Mouse (Mus musculus) spleen, adult 2 months (tissue): ENCODE data around the gene Pdxk. TPM values are rescaled to one million over a fixed set of nuclear protein-coding genes. Genes with fewer than 3 reads are reported as not detected.
"Not testable (repeated sequence)": the region's sequence is repeated elsewhere in the genome, so short reads cannot be mapped to it uniquely, and the experiment has no call there.

Experiments
- DNase-seq, 2 experiments: peaks; one replicate each; pipeline versions ENCODE4 v3.0.0 to v3.0.0-alpha.2; 2012 to 2021; ENCODE audit warnings: low spot score in 2 of 2, low read depth in 1 of 2
- H3K27ac ChIP-seq: fragments of 200-500 bp; 2 replicates; pipeline ENCODE4 v1.5.1; 2012; ENCODE audit warnings: low read length, inconsistent platforms; ENCODE audit not compliant: insufficient read depth
- H3K27me3 ChIP-seq: fragments of 200-500 bp; 2 replicates; pipeline ENCODE4 v1.6.1; 2012; ENCODE audit warnings: mild to moderate bottlenecking, moderate library complexity, low read length, inconsistent platforms; ENCODE audit not compliant: control insufficient read depth, insufficient read depth
- H3K36me3 ChIP-seq: fragments of 200-500 bp; 2 replicates; pipeline ENCODE4 v1.6.1; 2012; ENCODE audit warnings: mild to moderate bottlenecking, low read length, inconsistent platforms; ENCODE audit not compliant: control insufficient read depth, insufficient read depth
- H3K4me1 ChIP-seq: fragments of 200-500 bp; 2 replicates; pipeline ENCODE4 v1.6.1; 2011; ENCODE audit warnings: inconsistent platforms; ENCODE audit not compliant: control insufficient read depth, insufficient read depth, insufficient read length
- H3K4me3 ChIP-seq: fragments of 200-500 bp; 2 replicates; pipeline ENCODE4 v1.5.1; 2011; ENCODE audit warnings: mild to moderate bottlenecking, inconsistent platforms; ENCODE audit not compliant: insufficient read depth, insufficient read length; ENCODE audit errors: extremely low read depth
- CTCF ChIP-seq: fragments of 200-500 bp; IDR thresholded peaks from 2 replicates; pipeline ENCODE4 v1.5.1; 2011; ENCODE audit warnings: mild to moderate bottlenecking, inconsistent platforms; ENCODE audit not compliant: insufficient read depth, insufficient read length, insufficient replicate concordance; ENCODE audit errors: extremely low read depth
- POLR2A ChIP-seq: fragments of 200-500 bp; IDR thresholded peaks from 2 replicates; pipeline ENCODE4 v1.6.1; 2011; ENCODE audit warnings: low read depth, low read length, inconsistent platforms
- WGBS: fragments of 180-500 bp; shearing (Covaris S2); methylation state at CpG from one replicate; pipeline ENCODE4 v1.1.7; 2018; 5-methylcytosine and 5-hydroxymethylcytosine counted together
- polyA plus RNA-seq: library from polyadenylated mRNA; depleted of rRNA; stranded (reverse); fragments of >200 nt; gene quantifications from 2 replicates; pipeline ENCODE4 v1.2.3, GENCODE M21; 2012

Pdxk gene
- polyA plus RNA-seq, 1 experiment = 13.6 TPM

DNA sequence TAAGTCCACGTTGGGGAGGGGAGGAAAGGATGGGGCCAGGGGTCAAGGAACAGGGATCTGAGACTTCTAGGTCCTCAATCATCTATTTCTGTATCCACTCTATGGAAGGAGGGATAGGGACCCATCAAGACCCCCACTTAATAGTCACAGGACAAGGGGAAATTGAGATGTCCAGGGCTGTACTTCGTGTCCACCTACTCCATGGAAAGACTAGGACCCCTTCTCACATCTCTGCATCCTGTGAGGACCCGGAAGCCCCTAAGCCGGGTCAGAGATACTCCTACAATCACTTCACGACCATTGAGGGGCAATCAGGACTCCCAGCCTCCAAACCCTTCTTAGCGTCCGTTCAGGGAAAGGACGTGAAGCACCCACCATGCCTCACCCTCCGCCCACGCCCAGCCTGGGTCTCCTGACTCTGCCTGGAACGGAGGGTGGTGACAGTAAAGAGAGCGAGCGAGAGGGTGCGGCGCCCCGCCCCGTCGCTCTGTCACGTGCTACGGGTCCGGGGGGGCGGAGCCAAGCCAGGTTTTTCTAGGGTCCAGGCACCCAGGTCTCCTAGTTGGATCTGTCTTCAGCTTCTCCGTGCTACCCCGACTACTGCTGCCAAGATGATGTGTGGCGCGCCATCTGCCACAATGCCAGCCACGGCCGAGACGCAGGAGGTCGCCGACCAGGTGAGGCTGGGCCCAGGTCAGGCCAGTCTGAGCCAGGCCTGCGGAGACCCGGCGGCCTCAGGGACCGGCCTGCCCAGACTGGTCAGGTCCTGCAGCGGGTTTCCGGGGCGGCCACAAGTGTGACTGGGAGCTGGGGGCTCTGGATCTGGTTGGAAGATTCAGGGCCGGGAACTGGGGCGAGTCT lies 39.4 kb downstream of the Pdxk start, which contains the start of gene Cstb:
Cstb (plus strand) TSS at position 489 of the 861 bp plus-strand sequence.
- Histone ChIP-seq H3K27me3 (no peaks in the 10 kb centered on the region), H3K4me3 (peak within 1 kb of the TSS; percentile 92), H3K27ac (peak within 1 kb of the TSS; percentile 70), H3K4me1 (peaks cover 7% of the 10 kb centered on the region; the same call in 1 of the 2 replicates), H3K36me3 (0 out of 2 replicates have a peak, but pooled peaks cover 1% of the 10 kb centered on the region)
- no peak for TF ChIP-seq CTCF
- TF ChIP-seq POLR2A = peak; percentile 48
- WGBS = 1% methylated on average over 40 of the region's 40 CpGs
- DNase-seq = peak; percentile 63 to 80

DNA sequence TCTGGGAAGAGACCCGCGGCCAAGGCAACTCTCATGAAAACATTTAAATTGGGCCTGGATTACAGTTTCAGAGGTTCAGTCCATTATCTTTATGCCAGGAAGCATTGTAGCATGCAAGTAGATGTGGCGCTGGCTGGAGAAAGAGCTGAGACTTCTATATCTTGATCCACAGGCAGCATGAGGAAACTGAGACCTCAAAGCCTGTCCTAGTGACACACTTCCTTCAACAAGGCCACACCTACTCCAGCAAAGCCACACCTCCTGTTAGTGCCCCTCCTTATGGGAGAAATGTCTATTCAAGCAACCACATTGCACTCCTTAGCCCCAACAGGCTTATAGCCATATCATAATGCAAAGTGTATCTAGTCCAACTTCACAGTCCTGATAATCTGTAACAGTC lies 42.2 kb downstream of the Pdxk start:
- Histone ChIP-seq H3K4me1 (peaks cover 7% of the 10 kb centered on the region; the same call in 1 of the 2 replicates), H3K4me3 (no peak overlapping the region), H3K27me3 (no peaks in the 10 kb centered on the region), H3K36me3 (no peaks in the 10 kb centered on the region), H3K27ac (no peak overlapping the region)
- no peak for DNase-seq
- WGBS = 76% methylated on average over 3 of the region's 3 CpGs
- TF ChIP-seq CTCF (no peak), POLR2A (no peak)

DNA sequence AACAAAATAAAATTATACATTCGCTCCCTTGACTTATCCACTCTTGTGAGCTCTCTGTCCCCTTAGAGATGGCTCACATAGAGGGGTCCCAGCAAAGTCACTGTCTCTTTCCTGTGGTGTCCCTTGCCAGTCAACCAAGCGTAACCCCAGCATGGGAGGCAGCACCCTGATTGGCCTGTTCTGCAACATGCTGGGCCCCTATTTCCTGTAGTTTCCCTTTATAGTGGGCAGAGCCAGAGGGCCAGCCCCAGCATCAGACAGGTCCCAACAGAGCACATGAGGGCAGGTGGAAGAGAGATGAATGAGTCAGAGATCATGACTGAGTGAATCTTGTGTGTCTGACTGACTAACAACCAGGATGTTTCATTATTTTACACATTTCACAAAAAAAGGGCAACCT lies 43.8 kb downstream of the Pdxk start:
- TF ChIP-seq CTCF (no peak), POLR2A (no peak)
- no peak for DNase-seq
- Histone ChIP-seq H3K36me3 (no peaks in the 10 kb centered on the region), H3K27me3 (no peaks in the 10 kb centered on the region), H3K4me3 (no peak overlapping the region), H3K4me1 (0 out of 2 replicates have a peak, but pooled peaks cover 2% of the 10 kb centered on the region), H3K27ac (no peak overlapping the region)
- 46% methylated on average over 2 of the region's 2 CpGs for WGBS

DNA sequence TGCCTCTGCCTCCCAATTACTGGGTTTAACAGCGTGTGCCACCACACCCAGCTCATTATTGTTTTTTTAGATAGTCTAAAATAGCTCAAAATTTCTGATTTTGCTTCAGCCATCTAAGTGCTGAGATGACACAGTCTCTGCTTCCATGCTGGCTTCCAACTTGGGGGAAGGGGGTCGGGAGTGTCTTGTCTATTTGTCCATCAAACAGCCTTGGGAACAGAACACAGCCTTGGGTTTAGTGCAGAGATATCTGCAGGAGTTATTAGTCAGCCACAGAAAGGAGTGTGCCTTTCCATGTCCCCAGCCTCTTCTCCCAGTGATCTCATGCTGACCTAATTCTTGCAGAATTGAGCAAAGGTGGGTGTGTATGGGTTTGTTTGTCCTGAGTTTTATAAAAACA lies 46.0 kb downstream of the Pdxk start:
- no peaks in the 10 kb centered on the region for H3K4me1 ChIP-seq
- no peaks in the 10 kb centered on the region for H3K36me3 ChIP-seq
- WGBS = 86% methylated on average over 2 of the region's 2 CpGs
- no peak overlapping the region for H3K4me3 ChIP-seq
- no peak for DNase-seq
- TF ChIP-seq CTCF = no peak
- no peak for TF ChIP-seq POLR2A
- H3K27me3 ChIP-seq = no peaks in the 10 kb centered on the region
- H3K27ac ChIP-seq = no peak overlapping the region

DNA sequence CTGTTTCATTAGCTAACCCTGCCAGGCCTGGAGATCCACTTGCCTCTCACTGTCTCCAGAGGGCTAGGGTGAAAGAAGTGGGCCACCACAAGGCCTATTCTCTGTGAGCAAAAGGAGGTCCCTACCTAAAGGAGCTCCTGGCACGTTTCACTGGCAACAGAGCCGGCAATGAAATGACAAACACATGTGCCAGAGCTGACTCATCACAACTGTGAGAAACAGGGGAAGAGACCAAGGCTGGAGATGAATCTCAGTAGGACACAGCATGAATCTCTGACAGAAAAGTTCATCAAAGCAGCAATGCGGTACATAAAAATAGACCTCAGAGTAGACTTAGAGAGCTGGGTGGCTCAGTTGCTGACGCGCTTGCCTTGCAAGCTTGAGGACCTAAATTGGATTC lies 46.9 kb downstream of the Pdxk start:
- no peak for DNase-seq
- Histone ChIP-seq H3K4me1 (no peaks in the 10 kb centered on the region), H3K27me3 (no peaks in the 10 kb centered on the region), H3K4me3 (no peak overlapping the region), H3K27ac (no peak overlapping the region), H3K36me3 (no peaks in the 10 kb centered on the region)
- WGBS = 71% methylated on average over 5 of the region's 5 CpGs
- no peak for TF ChIP-seq CTCF
- TF ChIP-seq POLR2A = no peak

DNA sequence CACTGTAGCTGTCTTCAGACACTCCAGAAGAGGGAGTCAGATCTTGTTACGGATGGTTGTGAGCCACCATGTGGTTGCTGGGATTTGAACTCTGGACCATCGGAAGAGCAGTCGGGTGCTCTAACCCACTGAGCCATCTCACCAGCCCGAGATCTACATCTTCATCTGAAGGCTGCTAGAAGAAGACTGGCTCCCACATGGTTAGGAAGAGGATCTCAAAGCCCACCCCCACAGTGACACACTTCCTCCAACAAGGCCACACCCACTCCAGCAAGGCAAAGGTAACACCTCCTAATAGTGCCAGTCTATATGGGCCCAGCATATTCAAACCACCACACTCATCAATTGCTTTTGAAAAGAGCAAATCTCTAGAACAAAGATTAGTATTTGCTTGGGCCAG lies 49.8 kb downstream of the Pdxk start:
- WGBS = 89% methylated on average over 3 of the region's 4 CpGs

DNA sequence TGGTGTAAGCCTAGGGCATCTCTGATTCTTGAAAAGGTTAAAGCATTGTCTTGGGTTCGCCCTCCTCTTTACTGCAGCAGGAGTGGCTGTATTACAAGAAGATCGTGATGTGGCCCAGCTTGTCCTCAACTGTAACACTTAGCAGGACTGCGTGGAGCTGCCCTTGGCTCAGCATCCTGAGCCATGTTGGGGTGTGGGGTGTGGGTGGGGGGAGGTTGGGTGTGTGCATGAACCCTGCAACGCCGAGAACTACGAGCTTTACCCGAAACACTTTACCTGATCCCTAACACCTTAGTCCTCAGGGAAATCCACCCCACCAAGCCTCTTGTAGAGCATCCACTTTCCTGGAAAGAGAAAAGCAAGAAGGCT lies 51.6 kb downstream of the Pdxk start:
- DNase-seq = no peak
- Histone ChIP-seq H3K4me3 (peak overlapping the region; percentile 81; the same call in 1 of the 2 replicates), H3K36me3 (peaks cover 20% of the 10 kb centered on the region), H3K27ac (no peak overlapping the region), H3K4me1 (peaks cover 2% of the 10 kb centered on the region; the same call in 1 of the 2 replicates), H3K27me3 (no peaks in the 10 kb centered on the region)
- 41% methylated on average over 7 of the region's 7 CpGs for WGBS
- TF ChIP-seq CTCF (no peak), POLR2A (no peak)

More for the DNA sequence above, 49.8 kb downstream of the Pdxk start:
- not testable (repeated sequence) for H3K27ac ChIP-seq, H3K4me3 ChIP-seq, H3K27me3 ChIP-seq, H3K4me1 ChIP-seq, H3K36me3 ChIP-seq, DNase-seq
